Mouse (Mus musculus): Measurements from ENCODE around the gene Ppp6r3. TPM values are rescaled to one million over a fixed set of nuclear protein-coding genes. Genes with fewer than 3 reads are reported as not detected.

Gene Ppp6r3
- total and polyA plus RNA-seq, 2 experiments from 2014 or later = 32.4 to 58.8 TPM

DNA sequence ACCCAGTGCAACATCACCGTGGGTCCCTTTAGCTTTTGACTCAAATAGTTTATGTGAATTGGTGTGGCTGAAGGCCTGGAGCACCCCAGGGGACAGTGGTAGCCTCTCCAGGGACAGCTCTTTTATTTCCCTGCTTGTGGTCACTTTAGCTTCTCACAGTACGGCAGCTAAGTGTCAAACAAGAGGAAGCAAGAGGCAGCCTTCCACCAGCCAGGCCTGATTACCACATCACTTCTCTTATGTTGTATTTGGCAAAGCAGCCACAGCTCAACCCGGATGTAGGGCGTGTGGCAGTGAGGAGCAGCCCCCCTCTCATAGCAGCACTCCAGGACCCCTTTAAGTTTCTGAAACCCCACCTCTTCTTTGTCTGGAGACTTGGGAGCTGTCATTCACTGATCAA is 152.6 kb downstream of the Ppp6r3 start:
- Histone ChIP-seq H3K27me3 (ENCODE audit: control insufficient read depth, insufficient read depth, low read length) (no peaks in the 10 kb centered on the region), H3K9me3 (replicated peaks; ENCODE audit: control insufficient read depth, low read length) (no peaks in the 10 kb centered on the region), H3K27ac (ENCODE audit: low read depth) (no peak overlapping the region), H3K4me1 (ENCODE audit: control insufficient read depth, insufficient read depth) (no peaks in the 10 kb centered on the region), H3K9ac (replicated peaks; ENCODE audit: low read depth, low read length) (no peak overlapping the region), H3K36me3 (replicated peaks; ENCODE audit: control insufficient read depth, insufficient read depth, low read length) (no peaks in the 10 kb centered on the region), H3K4me3 (ENCODE audit: low read depth, low read length) (no peak overlapping the region), H3K4me2 (ENCODE audit: low read depth, low read length) (no peak overlapping the region)
- TF ChIP-seq EP300 (IDR thresholded peaks at IDR 0.05; ENCODE audit: low read depth) = no peak
- no peak for TF ChIP-seq CTCF (IDR thresholded peaks at IDR 0.05; ENCODE audit: low read depth)
- ATAC-seq (ENCODE audit: insufficient read depth, low read depth) = no peak
- DNase-seq (ENCODE audit: low spot score) = no peak
- 48% methylated on average over 4 of the region's 4 CpGs for WGBS

DNA sequence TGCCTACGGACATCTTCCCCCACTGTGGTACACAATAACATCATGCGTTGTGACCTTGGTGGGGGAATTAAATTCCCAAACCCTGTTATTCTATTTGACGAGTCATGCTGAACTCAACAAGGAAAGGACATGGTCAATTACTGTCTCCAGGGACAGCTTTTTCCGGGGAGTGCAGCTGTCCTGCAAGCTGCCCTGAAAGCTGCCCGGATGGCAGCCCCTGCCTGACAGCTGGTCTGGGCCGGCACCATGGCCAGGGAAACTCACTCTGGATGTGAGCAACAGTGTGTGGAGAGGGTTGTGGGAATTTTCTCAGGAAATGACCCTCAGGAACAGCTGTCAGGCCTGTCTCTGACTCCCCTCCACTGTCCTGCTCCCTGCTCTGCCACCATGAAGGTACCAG is 153.1 kb downstream of the Ppp6r3 start:
- no peak for DNase-seq (ENCODE audit: low spot score)
- ATAC-seq (ENCODE audit: insufficient read depth, low read depth) = no peak

DNA sequence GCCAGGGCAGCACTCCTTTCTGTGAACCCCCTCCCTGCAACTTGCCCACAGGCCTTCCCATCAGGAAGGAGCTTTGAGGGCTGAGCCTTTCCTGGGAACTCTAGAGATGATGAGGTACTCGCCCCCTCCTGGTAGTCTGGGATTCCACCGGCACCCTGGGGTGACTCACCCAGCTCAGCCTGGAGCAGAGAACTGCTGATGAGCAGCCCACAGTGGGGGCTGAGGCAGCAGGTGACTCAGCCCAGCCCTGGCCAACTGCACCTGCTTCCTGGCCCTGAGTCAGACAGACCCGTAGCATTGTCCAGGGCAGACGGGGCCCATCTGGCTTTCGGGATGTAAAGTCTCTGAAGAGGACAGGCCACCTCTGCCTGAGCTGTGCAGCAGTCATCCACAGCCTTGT is 156.3 kb downstream of the Ppp6r3 start:
- Histone ChIP-seq H3K4me3 (ENCODE audit: low read depth, low read length) (no peak overlapping the region), H3K9me3 (replicated peaks; ENCODE audit: control insufficient read depth, low read length) (no peaks in the 10 kb centered on the region), H3K36me3 (replicated peaks; ENCODE audit: control insufficient read depth, insufficient read depth, low read length) (no peaks in the 10 kb centered on the region), H3K9ac (replicated peaks; ENCODE audit: low read depth, low read length) (no peak overlapping the region), H3K4me2 (ENCODE audit: low read depth, low read length) (no peak overlapping the region), H3K27me3 (ENCODE audit: control insufficient read depth, insufficient read depth, low read length) (peaks cover 11% of the 10 kb centered on the region), H3K4me1 (ENCODE audit: control insufficient read depth, insufficient read depth) (0 out of 2 replicates have a peak, but pooled peaks cover 3% of the 10 kb centered on the region), H3K27ac (ENCODE audit: low read depth) (no peak overlapping the region)
- no peak for DNase-seq (ENCODE audit: low spot score)
- no peak; the same call in 1 of the 2 replicates for ATAC-seq (ENCODE audit: insufficient read depth, low read depth)
- no peak for TF ChIP-seq EP300 (IDR thresholded peaks at IDR 0.05; ENCODE audit: low read depth)
- no peak for TF ChIP-seq CTCF (IDR thresholded peaks at IDR 0.05; ENCODE audit: low read depth)
- WGBS = 40% methylated on average over 5 of the region's 5 CpGs

More for the DNA sequence above, 153.1 kb downstream of the Ppp6r3 start:
- no peak overlapping the region for H3K27ac ChIP-seq (ENCODE audit: low read depth)
- no peaks in the 10 kb centered on the region for H3K4me1 ChIP-seq (ENCODE audit: control insufficient read depth, insufficient read depth)
- H3K4me3 ChIP-seq (ENCODE audit: low read depth, low read length) = no peak overlapping the region
- 70% methylated on average over 6 of the region's 6 CpGs for WGBS
- no peak overlapping the region for H3K9ac ChIP-seq (replicated peaks; ENCODE audit: low read depth, low read length)
- H3K36me3 ChIP-seq (replicated peaks; ENCODE audit: control insufficient read depth, insufficient read depth, low read length) = no peaks in the 10 kb centered on the region
- no peaks in the 10 kb centered on the region for H3K27me3 ChIP-seq (ENCODE audit: control insufficient read depth, insufficient read depth, low read length)
- TF ChIP-seq EP300 (IDR thresholded peaks at IDR 0.05; ENCODE audit: low read depth) (no peak), CTCF (IDR thresholded peaks at IDR 0.05; ENCODE audit: low read depth) (no peak)
- H3K9me3 ChIP-seq (replicated peaks; ENCODE audit: control insufficient read depth, low read length) = no peaks in the 10 kb centered on the region
- H3K4me2 ChIP-seq (ENCODE audit: low read depth, low read length) = no peak overlapping the region

DNA sequence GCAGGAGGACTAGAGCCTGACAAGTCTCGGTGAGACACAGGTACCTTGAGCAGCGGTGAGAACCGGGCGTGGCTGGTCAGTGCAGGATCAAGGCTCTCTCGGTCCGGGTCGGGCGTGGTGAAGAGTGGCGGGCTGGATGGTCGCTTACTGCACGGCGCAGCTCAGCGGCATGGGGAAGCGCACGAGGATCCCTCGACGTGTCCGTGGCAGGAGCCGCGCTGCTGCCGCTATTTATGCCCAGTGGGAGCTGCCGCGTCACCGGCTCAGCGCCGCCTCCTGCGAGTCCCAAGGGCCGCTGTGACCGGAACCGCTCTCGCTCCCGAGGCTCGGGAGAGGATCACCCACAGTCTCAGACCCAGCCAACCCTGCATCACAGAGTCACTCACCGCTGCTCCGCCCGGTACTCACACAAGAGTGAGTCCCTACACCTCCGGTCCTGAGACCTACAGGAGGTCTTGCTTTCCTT is 161.2 kb downstream of the Ppp6r3 start, which contains the start of gene Gal:
TSS of gene Gal (minus strand) at position 277 of the 466 bp plus-strand sequence.
- Histone ChIP-seq H3K4me2 (ENCODE audit: low read depth, low read length) (peak within 1 kb of the TSS; percentile 50), H3K4me1 (ENCODE audit: control insufficient read depth, insufficient read depth) (0 out of 2 replicates have a peak, but pooled peaks cover 6% of the 10 kb centered on the region), H3K9ac (replicated peaks; ENCODE audit: low read depth, low read length) (0 out of 2 replicates have a peak within 1 kb of the TSS, but pooled peaks have one; percentile 13), H3K9me3 (replicated peaks; ENCODE audit: control insufficient read depth, low read length) (no peaks in the 10 kb centered on the region), H3K27me3 (ENCODE audit: control insufficient read depth, insufficient read depth, low read length) (peaks cover 32% of the 10 kb centered on the region), H3K4me3 (ENCODE audit: low read depth, low read length) (peak within 1 kb of the TSS; percentile 36), H3K27ac (ENCODE audit: low read depth) (no peak within 1 kb of the TSS), H3K36me3 (replicated peaks; ENCODE audit: control insufficient read depth, insufficient read depth, low read length) (no peaks in the 10 kb centered on the region)
- TF ChIP-seq EP300 (IDR thresholded peaks at IDR 0.05; ENCODE audit: low read depth) = no peak
- no peak for TF ChIP-seq CTCF (IDR thresholded peaks at IDR 0.05; ENCODE audit: low read depth)
- ATAC-seq (ENCODE audit: insufficient read depth, low read depth) (peak; percentile 53), DNase-seq (ENCODE audit: low spot score) (no peak)
- WGBS = 1% methylated on average over 37 of the region's 37 CpGs

DNA sequence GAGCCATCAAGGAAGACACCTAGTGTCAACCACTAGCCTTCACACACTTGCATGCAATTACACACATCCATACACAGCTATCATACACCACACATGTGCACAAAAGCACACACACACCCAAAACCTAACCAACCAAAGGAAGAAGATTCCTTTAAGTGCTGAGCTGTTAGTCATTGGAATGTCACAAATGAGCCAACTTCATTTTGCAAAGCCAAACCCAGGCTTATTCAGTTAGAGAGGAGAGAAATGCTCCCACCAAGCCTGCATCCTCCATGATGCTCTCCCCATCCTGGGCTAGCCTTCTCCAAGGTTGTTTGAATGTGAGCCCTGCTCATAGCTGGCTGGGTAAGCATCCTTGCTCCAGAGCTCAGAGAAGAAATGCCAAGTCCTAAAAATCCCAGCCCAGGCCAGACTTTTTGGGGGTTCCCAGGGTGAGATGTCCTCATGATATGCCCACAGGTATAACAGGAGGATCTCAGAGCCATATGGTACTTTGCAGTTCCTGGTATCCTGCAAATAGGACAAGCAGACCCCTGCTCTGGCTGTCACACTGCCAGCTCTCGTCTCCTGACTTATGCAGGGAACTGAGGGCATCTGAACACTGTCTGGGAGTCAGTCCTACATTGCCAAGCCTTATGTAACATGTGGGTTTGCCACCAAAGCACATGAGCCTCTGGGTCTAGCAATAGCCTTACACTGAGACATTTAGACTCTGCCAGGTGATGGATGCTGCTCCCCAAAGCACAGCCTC is 169.8 kb downstream of the Ppp6r3 start:
- TF ChIP-seq CTCF (IDR thresholded peaks at IDR 0.05; ENCODE audit: low read depth) (no peak), EP300 (IDR thresholded peaks at IDR 0.05; ENCODE audit: low read depth) (no peak)
- ATAC-seq (ENCODE audit: insufficient read depth, low read depth) = no peak

More for the DNA sequence above, 169.8 kb downstream of the Ppp6r3 start:
- Histone ChIP-seq H3K4me1 (ENCODE audit: control insufficient read depth, insufficient read depth) (peaks cover 5% of the 10 kb centered on the region), H3K27me3 (ENCODE audit: control insufficient read depth, insufficient read depth, low read length) (no peaks in the 10 kb centered on the region), H3K4me2 (ENCODE audit: low read depth, low read length) (no peak overlapping the region), H3K4me3 (ENCODE audit: low read depth, low read length) (no peak overlapping the region), H3K36me3 (replicated peaks; ENCODE audit: control insufficient read depth, insufficient read depth, low read length) (peaks cover 19% of the 10 kb centered on the region), H3K9me3 (replicated peaks; ENCODE audit: control insufficient read depth, low read length) (no peaks in the 10 kb centered on the region), H3K9ac (replicated peaks; ENCODE audit: low read depth, low read length) (no peak overlapping the region), H3K27ac (ENCODE audit: low read depth) (no peak overlapping the region)
- no peak for DNase-seq (ENCODE audit: low spot score)
- 68% methylated on average over 1 of the region's 1 CpGs for WGBS

Other genes starting within 250 kb of the Ppp6r3 start
- gene Tesmin, start 186.9 kb downstream of the Ppp6r3 start, total RNA-seq (2014; rRNA removed; ENCODE audit: low replicate concordance) = 1.2 and 2.9 TPM in 2 replicates
- 1.1 and 1.3 TPM in 2 replicates for gene Tesmin, start 186.9 kb downstream of the Ppp6r3 start, polyA plus RNA-seq (2015; fragmentation: Nextera tagmentation; extraction: Ambion mirVana)
- 2.3 TPM in 1 of 2 replicates, not detected in the other for gene Gal, start 161.2 kb downstream of the Ppp6r3 start, total RNA-seq (2014; rRNA removed; ENCODE audit: low replicate concordance)
- 2.4 and 3.1 TPM in 2 replicates for gene Gal, start 161.2 kb downstream of the Ppp6r3 start, polyA plus RNA-seq (2015; fragmentation: Nextera tagmentation; extraction: Ambion mirVana)
- gene Lrp5, start 110.8 kb upstream of the Ppp6r3 start, total RNA-seq (2014; rRNA removed; ENCODE audit: low replicate concordance) = 28.0 and 30.5 TPM in 2 replicates
- gene Lrp5, start 110.8 kb upstream of the Ppp6r3 start, polyA plus RNA-seq (2015; fragmentation: Nextera tagmentation; extraction: Ambion mirVana) = 1.8 and 1.9 TPM in 2 replicates
- gene 1810055G02Rik, start 132.5 kb upstream of the Ppp6r3 start, total RNA-seq (2014; rRNA removed; ENCODE audit: low replicate concordance) = 17.3 and 19.6 TPM in 2 replicates
- 10.8 and 12.2 TPM in 2 replicates for gene 1810055G02Rik, start 132.5 kb upstream of the Ppp6r3 start, polyA plus RNA-seq (2015; fragmentation: Nextera tagmentation; extraction: Ambion mirVana)
- 25.6 and 27.9 TPM in 2 replicates for gene Kmt5b, start 191.7 kb upstream of the Ppp6r3 start, total RNA-seq (2014; rRNA removed; ENCODE audit: low replicate concordance)
- 15.5 and 16.2 TPM in 2 replicates for gene Kmt5b, start 191.7 kb upstream of the Ppp6r3 start, polyA plus RNA-seq (2015; fragmentation: Nextera tagmentation; extraction: Ambion mirVana)

All from heart, postnatal 0 days (tissue).